Mouse (Mus musculus) urinary bladder, postnatal 14 days (tissue): Measurements from ENCODE around the gene Rpl37.
A peak's percentile ranks its signal among the peaks of the same experiment; 100 is the strongest.

Experiments
- DNase-seq: peaks from one replicate; pipeline ENCODE4 v3.0.0; 2021; ENCODE audit warnings: low spot score

Rpl37 gene

GRCm38 (mm10) chr15:5116270-5117030 is at the start of gene Rpl37:
Gene Rpl37, plus strand, starts transcription at chr15:5116645.
- peak; percentile 99 for DNase-seq

- peak; percentile 47 for DNase-seq
Observed at GRCm38 (mm10) chr15:5068801-5069518, 47.5 kb upstream of the Rpl37 start.

GRCm38 (mm10) chr15:5081235-5081634 is 35.2 kb upstream of the Rpl37 start:
- no peak for DNase-seq

- no peak for DNase-seq
Observed at GRCm38 (mm10) chr15:5086162-5086561, 30.3 kb upstream of the Rpl37 start.

- DNase-seq: no peak
Observed at GRCm38 (mm10) chr15:5088850-5089608, 27.4 kb upstream of the Rpl37 start.

GRCm38 (mm10) chr15:5090131-5090530 is 26.3 kb upstream of the Rpl37 start:
- DNase-seq: no peak

GRCm38 (mm10) chr15:5095534-5096301 is 20.7 kb upstream of the Rpl37 start:
- no peak for DNase-seq

GRCm38 (mm10) chr15:5097376-5097775 is 19.1 kb upstream of the Rpl37 start:
- no peak for DNase-seq

GRCm38 (mm10) chr15:5102312-5102711 is 14.1 kb upstream of the Rpl37 start:
- DNase-seq: no peak

GRCm38 (mm10) chr15:5105891-5106290 is 10.6 kb upstream of the Rpl37 start:
- no peak for DNase-seq

GRCm38 (mm10) chr15:5106293-5106692 is 10.2 kb upstream of the Rpl37 start:
- no peak for DNase-seq

GRCm38 (mm10) chr15:5107686-5108654 is 8.5 kb upstream of the Rpl37 start, which contains the start of gene Card6:
Gene Card6, minus strand, starts transcription at chr15:5108539.
- DNase-seq: no peak

GRCm38 (mm10) chr15:5108655-5109040 is 7.8 kb upstream of the Rpl37 start:
- DNase-seq: no peak

- DNase-seq: no peak
Observed at GRCm38 (mm10) chr15:5112651-5113050, 3.8 kb upstream of the Rpl37 start.

- no peak for DNase-seq
Observed at GRCm38 (mm10) chr15:5115173-5115572, 1.3 kb upstream of the Rpl37 start.

- no peak for DNase-seq
Observed at GRCm38 (mm10) chr15:5117031-5117601, 671 bp downstream of the Rpl37 start.

- no peak for DNase-seq
Observed at GRCm38 (mm10) chr15:5118626-5119025, 2.2 kb downstream of the Rpl37 start.

- no peak for DNase-seq
Observed at GRCm38 (mm10) chr15:5119192-5119591, 2.7 kb downstream of the Rpl37 start.

- DNase-seq: no peak
Observed at GRCm38 (mm10) chr15:5119707-5120106, 3.3 kb downstream of the Rpl37 start.
